Mouse (Mus musculus) heart, adult 9 months (tissue): ENCODE measurements around the gene Lrit2.

Experiments used
- DNase-seq, 2 experiments: peaks; one replicate each; pipeline ENCODE4 v3.0.0; 2022; ENCODE audit warnings: low spot score in 2 of 2

The Lrit2 gene

DNA sequence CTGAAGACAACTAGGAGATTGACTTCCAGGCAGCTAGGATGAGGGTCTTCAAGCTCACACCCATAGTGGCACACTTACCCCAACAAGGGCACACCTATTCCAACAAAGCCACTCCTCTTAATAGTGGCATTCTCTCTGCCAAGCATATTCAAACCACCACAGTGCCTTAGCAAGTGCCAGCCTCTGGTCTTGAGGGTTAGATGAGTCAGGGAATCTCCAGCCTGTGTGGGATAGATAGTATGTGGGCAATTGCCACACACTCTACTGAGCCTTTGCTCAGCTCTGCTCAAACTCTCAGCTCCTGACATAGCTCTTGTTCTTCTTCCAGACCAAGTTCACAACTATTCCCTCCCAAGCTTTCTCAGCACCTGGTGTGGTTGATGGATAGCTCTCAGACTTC, 43.6 kb downstream of the Lrit2 start:
- DNase-seq = no peak

DNA sequence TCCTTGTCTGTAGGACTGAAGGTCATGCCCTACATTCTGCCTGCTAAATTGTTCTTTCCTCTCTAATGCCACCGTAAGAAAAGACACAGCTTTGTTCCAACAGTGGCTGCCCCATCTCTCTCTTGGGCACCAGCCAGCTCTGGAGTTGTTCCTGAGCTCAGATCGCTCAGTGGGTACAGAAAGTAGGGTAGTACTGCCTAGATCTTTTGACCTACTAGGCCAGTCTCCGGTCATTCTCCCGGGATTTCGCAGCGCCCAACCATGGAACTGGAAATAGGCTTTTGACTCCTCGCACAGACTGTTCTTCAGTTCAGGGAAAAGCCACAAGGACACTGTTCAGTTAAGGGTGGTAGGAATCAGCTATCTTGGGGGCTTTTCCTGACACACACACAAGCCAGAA, 45.2 kb downstream of the Lrit2 start:
- no peak for DNase-seq

DNA sequence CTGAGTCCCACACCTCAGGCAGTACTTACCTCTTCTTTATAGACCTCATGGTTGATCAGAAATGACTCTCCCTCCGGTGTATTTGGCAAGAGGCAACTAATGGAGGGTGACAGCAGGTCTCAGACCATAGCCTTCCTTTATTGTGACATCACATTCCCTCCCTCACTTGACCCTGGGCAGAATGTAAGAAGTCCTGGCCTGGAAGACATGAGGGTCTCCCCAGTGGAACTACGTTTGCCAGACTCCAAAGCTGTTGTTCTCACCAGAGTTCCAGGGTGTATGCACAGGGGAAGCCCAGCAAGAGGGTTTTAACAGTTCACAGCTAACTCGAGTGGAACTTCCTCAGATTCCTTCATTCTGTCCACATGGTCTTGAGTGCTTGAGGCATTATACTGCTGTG, 46.2 kb downstream of the Lrit2 start, which contains the start of gene 2610528A11Rik:
2610528A11Rik (minus strand) TSS at position 101 of the 400 bp plus-strand sequence.
- no peak for DNase-seq

DNA sequence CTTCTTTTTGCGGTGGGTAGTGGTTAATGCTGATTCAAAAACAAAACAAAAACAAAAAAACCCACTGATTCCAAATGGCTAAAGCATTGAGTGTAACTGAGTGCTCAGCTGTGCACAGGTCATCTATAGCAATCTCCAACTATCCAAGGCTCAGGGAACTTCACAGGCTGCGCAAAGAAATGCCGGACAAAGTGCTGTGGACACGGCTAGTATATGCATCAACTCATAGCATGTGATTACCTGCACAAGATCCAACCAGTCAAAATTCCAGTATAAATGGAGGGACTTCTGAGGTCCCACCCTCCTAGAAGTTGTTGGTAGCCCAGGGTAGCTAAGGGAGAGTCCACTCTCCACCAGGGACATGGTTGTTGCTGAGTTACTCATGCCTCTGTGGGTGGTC, 51.5 kb downstream of the Lrit2 start:
- no peak for DNase-seq
